Mouse (Mus musculus): ENCODE measurements around the gene Ccdc92b. TPM values are rescaled to one million over a fixed set of nuclear protein-coding genes. Genes with fewer than 3 reads are reported as not detected.
A peak's percentile ranks its signal among the peaks of the same experiment; 100 is the strongest.

Gene Ccdc92b
- total RNA-seq, 2 experiments from 2014 or later, result 0.05 TPM

- peak; percentile 65 for DNase-seq (ENCODE audit: low spot score)
These were observed 33.4 kb downstream of the Ccdc92b start for GRCm38 (mm10) chr11:74652791-74653191.

GRCm38 (mm10) chr11:74653385-74653784 is 34.0 kb downstream of the Ccdc92b start:
- peak; percentile 64 for DNase-seq (ENCODE audit: low spot score)

GRCm38 (mm10) chr11:74655941-74656340 is 36.5 kb downstream of the Ccdc92b start:
- DNase-seq (ENCODE audit: low spot score), result no peak

GRCm38 (mm10) chr11:74660336-74660735 is 40.9 kb downstream of the Ccdc92b start:
- no peak for DNase-seq (ENCODE audit: low spot score)

- no peak for DNase-seq (ENCODE audit: low spot score)
These were observed 42.2 kb downstream of the Ccdc92b start for GRCm38 (mm10) chr11:74661641-74662040.

- DNase-seq (ENCODE audit: low spot score), result no peak
These were observed 42.8 kb downstream of the Ccdc92b start for GRCm38 (mm10) chr11:74662221-74662620.

GRCm38 (mm10) chr11:74664279-74664678 is 44.9 kb downstream of the Ccdc92b start:
- no peak for DNase-seq (ENCODE audit: low spot score)

GRCm38 (mm10) chr11:74664906-74665305 is 45.5 kb downstream of the Ccdc92b start:
- DNase-seq (ENCODE audit: low spot score), result no peak

GRCm38 (mm10) chr11:74665631-74666283 is 46.4 kb downstream of the Ccdc92b start:
- no peak for DNase-seq (ENCODE audit: low spot score)

- DNase-seq (ENCODE audit: low spot score), result no peak
These were observed 46.9 kb downstream of the Ccdc92b start for GRCm38 (mm10) chr11:74666284-74666652.

- DNase-seq (ENCODE audit: low spot score), result no peak
These were observed 47.6 kb downstream of the Ccdc92b start for GRCm38 (mm10) chr11:74666776-74667581.

GRCm38 (mm10) chr11:74667582-74668010 is 48.2 kb downstream of the Ccdc92b start:
- DNase-seq (ENCODE audit: low spot score), result no peak

- no peak for DNase-seq (ENCODE audit: low spot score)
These were observed 49.1 kb downstream of the Ccdc92b start for GRCm38 (mm10) chr11:74668466-74668865.

- no peak for DNase-seq (ENCODE audit: low spot score)
These were observed 49.6 kb downstream of the Ccdc92b start for GRCm38 (mm10) chr11:74668971-74669370.

GRCm38 (mm10) chr11:74670151-74670550 is 50.7 kb downstream of the Ccdc92b start:
- DNase-seq (ENCODE audit: low spot score), result no peak

GRCm38 (mm10) chr11:74671013-74671412 is 51.6 kb downstream of the Ccdc92b start:
- DNase-seq (ENCODE audit: low spot score), result no peak

GRCm38 (mm10) chr11:74671839-74672238 is 52.4 kb downstream of the Ccdc92b start:
- no peak for DNase-seq (ENCODE audit: low spot score)

- DNase-seq (ENCODE audit: low spot score), result no peak
These were observed 53.6 kb downstream of the Ccdc92b start for GRCm38 (mm10) chr11:74672901-74673513.

GRCm38 (mm10) chr11:74673561-74673960 is 54.2 kb downstream of the Ccdc92b start:
- DNase-seq (ENCODE audit: low spot score), result no peak

GRCm38 (mm10) chr11:74674713-74675112 is 55.3 kb downstream of the Ccdc92b start:
- DNase-seq (ENCODE audit: low spot score), result no peak

- no peak for DNase-seq (ENCODE audit: low spot score)
These were observed 55.8 kb downstream of the Ccdc92b start for GRCm38 (mm10) chr11:74675156-74675555.

Measured in gastrocnemius, adult 18-20 months (tissue).